Mouse (Mus musculus) erythroid progenitor cell, adult 5-6 weeks (primary cell): Measurements from ENCODE around the gene Nckap1l. TPM values are rescaled to one million over a fixed set of nuclear protein-coding genes. Genes with fewer than 3 reads are reported as not detected.
"Not testable (repeated sequence)": the region's sequence is repeated elsewhere in the genome, so short reads cannot be mapped to it uniquely, and the experiment has no call there.

Experiments
- ATAC-seq: replicated peaks from 2 replicates; pipeline ENCODE4 v1.8.0; 2016; ENCODE audit warnings: moderate number of reproducible peaks, mild to moderate bottlenecking, moderate TSS enrichment, inconsistent platforms; ENCODE audit not compliant: poor library complexity, low FRiP score, severe bottlenecking
- total RNA-seq, 2 experiments: library from RNA; stranded (forward) in 1 of 2; stranded (reverse) in 1 of 2; fragments of 150-400 nt in 1 of 2; fragments of 186-747, 209-891 nt in 1 of 2; gene quantifications; 2 replicates each; pipeline versions ENCODE4 v1.2.3 to v1.2.4; 2015 to 2017; ENCODE audit warnings: low replicate concordance in 2 of 2

The Nckap1l gene
- 22.2 and 30.6 TPM in 2 replicates for total RNA-seq (2015; ENCODE audit: low replicate concordance)
- total RNA-seq (2017; ENCODE audit: low replicate concordance) = 12.6 and 13.2 TPM in 2 replicates

- peak; percentile 61 for ATAC-seq
These were observed at the start of gene Nckap1l for GRCm38 (mm10) chr15:103453551-103454218. Nckap1l (plus strand) TSS chr15:103453794.

- not testable (repeated sequence) for ATAC-seq
These were observed 48.0 kb upstream of the Nckap1l start for GRCm38 (mm10) chr15:103405586-103405985.

GRCm38 (mm10) chr15:103427017-103427416 is 26.6 kb upstream of the Nckap1l start:
- ATAC-seq = no peak

GRCm38 (mm10) chr15:103430241-103430640 is 23.4 kb upstream of the Nckap1l start, which contains the start of gene Gtsf1:
Gtsf1 (minus strand) TSS chr15:103430470.
- no peak for ATAC-seq

- not testable (repeated sequence) for ATAC-seq
These were observed 7.6 kb upstream of the Nckap1l start for GRCm38 (mm10) chr15:103445966-103446365.

- no peak for ATAC-seq
These were observed 5.2 kb upstream of the Nckap1l start, which contains the start of gene Gtsf2 for GRCm38 (mm10) chr15:103448369-103448768. Gtsf2 (minus strand) TSS chr15:103448469.

GRCm38 (mm10) chr15:103454449-103454848 is 855 bp downstream of the Nckap1l start:
- ATAC-seq = no peak

- ATAC-seq = 0 out of 2 replicates have a peak, but pooled peaks have one; percentile 6
These were observed 9.1 kb downstream of the Nckap1l start for GRCm38 (mm10) chr15:103462539-103463261.

GRCm38 (mm10) chr15:103471488-103472194 is 18.0 kb downstream of the Nckap1l start:
- no peak for ATAC-seq

- no peak for ATAC-seq
These were observed 18.7 kb downstream of the Nckap1l start for GRCm38 (mm10) chr15:103472265-103472664.

- ATAC-seq = no peak
These were observed 19.6 kb downstream of the Nckap1l start for GRCm38 (mm10) chr15:103473182-103473581.

GRCm38 (mm10) chr15:103473769-103474168 is 20.2 kb downstream of the Nckap1l start:
- no peak for ATAC-seq

- ATAC-seq = no peak
These were observed 25.5 kb downstream of the Nckap1l start for GRCm38 (mm10) chr15:103479080-103479606.

GRCm38 (mm10) chr15:103480129-103480528 is 26.5 kb downstream of the Nckap1l start:
- no peak for ATAC-seq

- no peak for ATAC-seq
These were observed 28.9 kb downstream of the Nckap1l start for GRCm38 (mm10) chr15:103482488-103482887.

GRCm38 (mm10) chr15:103484490-103484889 is 30.9 kb downstream of the Nckap1l start:
- ATAC-seq = no peak

- no peak for ATAC-seq
These were observed 31.5 kb downstream of the Nckap1l start for GRCm38 (mm10) chr15:103485106-103485505.

GRCm38 (mm10) chr15:103486658-103487057 is 33.1 kb downstream of the Nckap1l start:
- no peak for ATAC-seq

- ATAC-seq = no peak
These were observed 34.7 kb downstream of the Nckap1l start for GRCm38 (mm10) chr15:103488336-103488735.
